Mouse (Mus musculus): ENCODE data around the gene Eif2a.

GRCm38 (mm10) chr3:58517258-58517657, 8.4 kb upstream of the Eif2a start:
- TF ChIP-seq EP300 (IDR thresholded peaks at IDR 0.05; ENCODE audit: low read depth) (no peak), CTCF (IDR thresholded peaks at IDR 0.05; ENCODE audit: low read depth) (no peak)

Measured in liver, embryonic 14.5 days (tissue).